19 mouse cellular contexts compared by ENCODE assay signal in genomic region chr8:126932249-126932648, GRCm38 (mm10). TPM values are rescaled to one million over a fixed set of nuclear protein-coding genes. Genes with fewer than 3 reads are reported as not detected.
A peak's percentile ranks its signal among the peaks of the same experiment; 100 is the strongest.
DNase-seq lines count a peak whose midpoint lies in the region; ATAC-seq and TF ChIP-seq lines count a peak whose summit lies in the region.
"Had no signal": no experiment of that assay in that cellular context is flagged by ENCODE, and none has a peak within 500 bp of the region (broad histone marks: within the 10 kb centered on the region; RNA-seq: fewer than 3 reads in every experiment).

No protein-coding gene starts in this region.

- peak overlapping the region; percentile 18; the same call in 1 of the 2 replicates for H3K27ac ChIP-seq in layer of hippocampus, adult 2 months
- H3K27ac ChIP-seq in ES-E14 (ENCODE audit: insufficient read depth, low read depth, low read length, poor library complexity, severe bottlenecking) = peak overlapping the region; percentile 84; the same call in 1 of the 2 replicates
- H3K27ac ChIP-seq in liver, embryonic 15.5 days (replicated peaks) = peak overlapping the region; percentile 38; the same call in 1 of the 2 replicates
- H3K27ac ChIP-seq: embryonic facial prominence, embryonic 15.5 days; forebrain, embryonic 12.5 days; kidney, embryonic 15.5 days; limb, embryonic 15.5 days; neural tube, embryonic 12.5 days had no signal

- H3K27me3 ChIP-seq in liver, embryonic 15.5 days = no peaks in the 10 kb centered on the region
- H3K27me3 ChIP-seq: embryonic facial prominence, embryonic 15.5 days; forebrain, embryonic 12.5 days; kidney, embryonic 15.5 days; limb, embryonic 15.5 days; neural tube, embryonic 12.5 days had no signal

- no peak for DNase-seq in layer of hippocampus, adult 2 months (ENCODE audit: low spot score in 2 of 2)
- DNase-seq in layer of hippocampus, adult 18-20 months (ENCODE audit: low spot score in 2 of 2) = no peak
- DNase-seq in ES-E14 (ENCODE audit: low read depth, low spot score) = no peak
- DNase-seq in brain, adult 2 months (ENCODE audit: low read depth, low spot score) = peak; percentile 18
- no peak for DNase-seq in right cerebral cortex, postnatal 14 days
- DNase-seq in lung, postnatal 14 days = no peak
- DNase-seq in cerebellum, postnatal 14 days = no peak
- DNase-seq: adrenal gland, adult 2 months; cerebellum, adult 9-10 months; embryo, embryonic 11 days; layer of hippocampus, postnatal 36 days; lung, postnatal 10 days; thymus, postnatal 14 days had no signal

- H3K9ac ChIP-seq in ES-E14 (ENCODE audit: insufficient read depth, low read depth, low read length, poor library complexity, severe bottlenecking) = no peak overlapping the region; the same call in 1 of the 2 replicates
- peak overlapping the region; percentile 11; the same call in 1 of the 2 replicates for H3K9ac ChIP-seq in liver, embryonic 15.5 days
- H3K9ac ChIP-seq: embryonic facial prominence, embryonic 15.5 days; forebrain, embryonic 12.5 days; kidney, embryonic 15.5 days; limb, embryonic 15.5 days; neural tube, embryonic 12.5 days had no signal

- peaks cover 65% of the 10 kb centered on the region for H3K36me3 ChIP-seq in ES-E14 (ENCODE audit: control insufficient read depth, insufficient read depth, low read length, poor library complexity, severe bottlenecking)
- peaks cover 68% of the 10 kb centered on the region for H3K36me3 ChIP-seq in liver, embryonic 15.5 days (replicated peaks)

- TF ChIP-seq CTCF in layer of hippocampus, adult 2 months (conservative IDR thresholded peaks at IDR 0.05) = no peak

- ATAC-seq in liver, embryonic 15.5 days (ENCODE audit: insufficient read depth) = no peak

- in situ Hi-C loops in ES-E14 (cut with MboI; ENCODE audit: low sequenced_read_pairs in 2 of 2, unreplicated experiment in 2 of 2) = no loop called here

- H3K4me1 ChIP-seq in ES-E14 (ENCODE audit: control insufficient read depth in 2 of 2, insufficient read depth in 2 of 2, low read length in 2 of 2, poor library complexity in 1 of 2) = peaks cover 0 to 29% of the 10 kb centered on the region in 2 experiments; a peak in 2 of 4 replicates
- peaks cover 33% of the 10 kb centered on the region for H3K4me1 ChIP-seq in liver, embryonic 15.5 days (replicated peaks)
- H3K4me1 ChIP-seq: embryonic facial prominence, embryonic 15.5 days; forebrain, embryonic 12.5 days; kidney, embryonic 15.5 days; limb, embryonic 15.5 days; neural tube, embryonic 12.5 days had no signal

- H3K4me2 ChIP-seq in liver, embryonic 15.5 days = no peak overlapping the region
- H3K4me2 ChIP-seq: embryonic facial prominence, embryonic 15.5 days; forebrain, embryonic 12.5 days; kidney, embryonic 15.5 days; limb, embryonic 15.5 days; neural tube, embryonic 12.5 days had no signal

- no peaks in the 10 kb centered on the region for H3K9me3 ChIP-seq in ES-E14 (ENCODE audit: control insufficient read depth, insufficient read depth, low read depth, low read length)
- H3K9me3 ChIP-seq in liver, embryonic 15.5 days (replicated peaks) = no peaks in the 10 kb centered on the region
- H3K9me3 ChIP-seq: embryonic facial prominence, embryonic 15.5 days; forebrain, embryonic 12.5 days; kidney, embryonic 15.5 days; limb, embryonic 15.5 days; neural tube, embryonic 12.5 days had no signal

- no peak overlapping the region for H3K4me3 ChIP-seq in layer of hippocampus, adult 2 months
- H3K4me3 ChIP-seq in ES-E14 (ENCODE audit: insufficient read depth in 1 of 2, low read depth in 1 of 2, low read length in 2 of 2, poor library complexity in 1 of 2, severe bottlenecking in 1 of 2) = no peak overlapping the region
- H3K4me3 ChIP-seq in liver, embryonic 15.5 days (replicated peaks) = no peak overlapping the region
- H3K4me3 ChIP-seq: embryonic facial prominence, embryonic 15.5 days; forebrain, embryonic 12.5 days; kidney, embryonic 15.5 days; limb, embryonic 15.5 days; neural tube, embryonic 12.5 days had no signal

- WGBS in liver, embryonic 15.5 days (ENCODE audit: insufficient replicate concordance) = 91% methylated on average over 1 of the region's 1 CpGs

TF ChIP-seq in ES-E14, 5 proteins besides CTCF, POLR2A, EP300 and RAD21:
- TF ChIP-seq HCFC1 (IDR thresholded peaks at IDR 0.05; ENCODE audit: borderline replicate concordance, insufficient read depth, low read length) (no peak), ZNF384 (IDR thresholded peaks at IDR 0.05; ENCODE audit: low read depth, low read length) (no peak), ZC3H11A (IDR thresholded peaks at IDR 0.05; ENCODE audit: borderline replicate concordance, low read depth, low read length) (no peak), CHD2 (IDR thresholded peaks at IDR 0.05; ENCODE audit: low read depth, low read length) (0 out of 2 replicates have a peak, but pooled peaks have one; percentile 6), MAFK (IDR thresholded peaks at IDR 0.05; ENCODE audit: insufficient read depth, low read depth, low read length) (peak; percentile 95)
TF ChIP-seq in ES-E14: peak in this region for 2.

RNA-seq across cellular contexts. Expression of gene Tomm20, which starts 13.4 kb away (rescaled TPM):
- total RNA-seq in layer of hippocampus, adult 2 months (2021) = 100 to 1,000 TPM; 209 to 214 TPM
- total RNA-seq in layer of hippocampus, adult 18-20 months (2021) = 100 to 1,000 TPM; 214 TPM
- total RNA-seq in ES-E14 (2012; rRNA removed) = 815 and 854 TPM in 2 replicates
- 106 and 116 TPM in 2 replicates for polyA plus RNA-seq in liver, embryonic 15.5 days (2015; fragmentation: Nextera tagmentation; extraction: Ambion mirVana)

RNA-seq across cellular contexts. Expression of gene Rbm34, which starts 38.6 kb away (rescaled TPM):
- total RNA-seq in layer of hippocampus, adult 2 months (2021) = 10 to 100 TPM; 12.1 to 12.9 TPM
- total RNA-seq in layer of hippocampus, adult 18-20 months (2021) = 10 to 100 TPM; 13.1 to 13.6 TPM
- 22.4 and 32.5 TPM in 2 replicates for total RNA-seq in ES-E14 (2012; rRNA removed)
- 9.4 and 10.7 TPM in 2 replicates for polyA plus RNA-seq in liver, embryonic 15.5 days (2015; fragmentation: Nextera tagmentation; extraction: Ambion mirVana)

Comparison
In these comparisons a context has a peak if more than half of its experiments do, and no peak if none do; other contexts are left out.
1. H3K27ac ChIP-seq: peak in every context shown above with its lines; median percentile 84 in ES-E14; 38 in liver, embryonic 15.5 days; 18 in layer of hippocampus, adult 2 months.